Mouse (Mus musculus): ENCODE measurements around the gene Galntl5.
"Not testable (repeated sequence)": the region's sequence is repeated elsewhere in the genome, so short reads cannot be mapped to it uniquely, and the experiment has no call there.

Gene Galntl5

GRCm38 (mm10) chr5:25181004-25181531 lies at the start of gene Galntl5:
TSS of gene Galntl5 (plus strand) at chr5:25181460.
- no peak for DNase-seq (ENCODE audit: low spot score in 2 of 2)

GRCm38 (mm10) chr5:25146705-25147104 lies 34.6 kb upstream of the Galntl5 start:
- DNase-seq (ENCODE audit: low spot score in 2 of 2) = no peak

DNA sequence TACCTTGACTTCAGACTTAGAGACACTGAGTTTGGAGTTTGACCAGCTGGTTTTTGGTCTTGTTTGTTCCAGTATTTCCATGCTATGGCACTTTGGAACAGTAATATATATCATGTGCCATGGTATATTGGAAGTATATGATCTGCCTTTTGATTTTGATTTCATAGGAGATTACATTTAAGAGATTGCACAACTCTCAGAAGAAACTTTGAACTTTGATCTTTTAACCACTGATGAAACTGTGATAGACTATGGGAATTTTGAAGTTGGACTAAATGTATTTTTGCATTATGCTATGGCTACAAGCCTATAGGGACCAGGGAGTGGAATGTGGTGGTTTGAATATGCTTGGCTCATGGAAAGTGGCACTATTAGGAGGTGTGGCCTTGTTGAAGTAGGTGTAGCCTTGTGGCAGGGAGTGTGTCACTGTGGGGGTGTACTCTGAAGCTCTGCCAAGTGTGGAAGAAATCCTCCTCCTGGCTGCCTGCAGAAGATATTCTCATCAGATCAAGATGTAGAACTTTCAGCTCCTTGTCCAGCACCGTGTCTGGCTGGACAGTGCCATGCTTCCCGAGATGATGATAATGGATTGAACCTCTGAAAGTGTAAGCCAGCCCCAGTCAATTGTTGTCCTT lies 31.8 kb upstream of the Galntl5 start:
- no peak for DNase-seq (ENCODE audit: low spot score in 2 of 2)

DNA sequence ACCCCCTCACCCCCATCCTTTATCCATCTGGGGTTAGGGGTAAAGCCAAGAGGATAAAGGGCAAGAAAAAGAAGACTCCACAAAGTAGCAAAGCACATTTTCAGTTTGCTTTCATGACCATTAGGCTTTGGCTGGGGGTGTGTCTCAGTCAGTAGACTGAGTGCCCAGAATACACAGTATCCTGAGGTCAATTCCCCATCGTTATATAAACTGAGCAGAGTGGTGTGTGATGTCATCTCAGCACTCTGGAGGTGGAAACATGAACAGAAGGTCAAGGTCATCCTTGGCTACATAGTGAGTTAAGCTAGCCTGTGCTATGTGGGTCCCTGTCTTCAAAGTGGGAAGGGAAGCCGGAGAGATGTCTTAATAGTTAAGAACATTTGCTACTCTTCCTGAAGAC lies 27.8 kb upstream of the Galntl5 start:
- no peak for DNase-seq (ENCODE audit: low spot score in 2 of 2)

- DNase-seq (ENCODE audit: low spot score in 2 of 2) = no peak
Observed at GRCm38 (mm10) chr5:25153996-25154395, 27.3 kb upstream of the Galntl5 start.

DNA sequence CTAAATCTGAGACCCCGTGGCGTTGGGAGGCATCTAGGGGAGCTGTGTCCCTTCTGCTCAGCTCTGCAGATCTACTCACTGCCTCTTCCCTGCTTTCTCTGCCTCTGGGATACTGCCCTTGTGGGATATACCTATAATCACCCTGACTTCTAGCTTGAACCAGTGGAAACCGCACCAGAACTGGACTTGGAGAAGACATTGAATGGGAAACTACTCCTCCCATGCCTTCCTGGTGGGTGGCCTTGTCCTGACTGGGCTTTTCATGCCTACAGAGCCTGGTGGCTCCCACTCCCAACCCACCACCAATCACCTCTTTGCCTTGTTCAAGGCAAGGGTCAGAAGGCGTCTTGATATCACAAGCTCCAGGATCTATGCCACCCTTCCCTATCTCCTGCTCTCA lies 26.4 kb upstream of the Galntl5 start:
- DNase-seq (ENCODE audit: low spot score in 2 of 2) = no peak

DNA sequence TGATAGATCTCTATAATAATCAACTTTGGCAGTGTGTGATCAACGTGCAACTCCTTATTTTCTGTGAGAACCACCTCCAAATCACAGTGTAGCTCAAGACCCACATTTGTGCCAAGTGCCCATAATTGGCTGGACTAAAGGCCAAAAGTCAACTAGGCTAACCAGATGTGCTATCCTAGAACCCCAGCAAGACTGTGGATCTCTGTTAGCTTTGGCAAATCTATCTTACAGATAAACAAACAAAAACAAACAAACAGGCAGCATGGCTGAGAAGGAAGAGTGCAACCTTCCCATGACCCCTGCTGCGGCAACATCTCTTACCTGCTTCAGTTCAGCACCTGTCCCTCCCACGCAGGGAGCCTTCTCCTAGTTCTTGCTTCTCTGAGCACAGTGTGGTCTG lies 25.9 kb upstream of the Galntl5 start:
- DNase-seq (ENCODE audit: low spot score in 2 of 2) = no peak

- no peak for DNase-seq (ENCODE audit: low spot score in 2 of 2)
Observed at GRCm38 (mm10) chr5:25157136-25157535, 24.1 kb upstream of the Galntl5 start.

- no peak for DNase-seq (ENCODE audit: low spot score in 2 of 2)
Observed at GRCm38 (mm10) chr5:25160515-25160914, 20.7 kb upstream of the Galntl5 start.

DNA sequence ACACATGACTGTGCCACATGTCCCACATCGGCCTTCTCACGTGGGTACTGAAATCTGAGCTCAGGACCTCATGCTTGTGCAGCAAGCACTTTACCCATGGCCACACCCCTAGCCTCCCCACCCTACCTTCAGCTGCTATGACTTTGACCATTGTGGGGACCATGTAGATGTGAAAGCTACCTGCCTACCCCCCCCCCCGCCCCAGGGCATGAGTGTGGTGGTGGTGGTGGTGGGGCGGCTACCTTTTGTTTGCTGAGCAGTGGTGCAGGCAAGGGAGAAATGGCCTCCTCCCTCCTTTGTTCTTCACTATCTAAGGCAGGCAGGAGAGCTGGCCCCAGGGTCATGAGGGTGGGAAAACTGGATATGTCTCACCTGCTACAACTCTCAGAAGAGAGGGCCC lies 18.3 kb upstream of the Galntl5 start:
- DNase-seq (ENCODE audit: low spot score in 2 of 2) = no peak

- no peak for DNase-seq (ENCODE audit: low spot score in 2 of 2)
Observed at GRCm38 (mm10) chr5:25163938-25164337, 17.3 kb upstream of the Galntl5 start.

DNA sequence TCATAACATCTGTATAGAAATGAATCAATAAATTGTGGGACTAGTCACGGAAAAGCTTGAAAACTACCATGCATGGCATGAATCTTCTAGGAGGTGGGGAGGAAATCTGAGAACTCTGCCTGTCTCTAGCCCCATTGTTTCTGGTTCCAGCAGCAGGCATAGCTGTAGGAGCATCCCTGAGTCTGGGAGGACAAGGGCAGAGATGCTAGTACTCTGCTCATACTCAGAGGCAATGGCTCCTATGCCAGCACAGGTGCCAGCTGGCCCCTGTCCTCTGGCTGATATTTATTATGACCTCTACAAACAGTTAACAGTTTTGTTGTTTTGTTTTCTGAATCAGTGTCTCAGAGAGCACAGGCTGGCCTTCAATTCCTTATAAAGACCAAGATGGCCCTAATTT lies 16.9 kb upstream of the Galntl5 start:
- no peak for DNase-seq (ENCODE audit: low spot score in 2 of 2)

DNA sequence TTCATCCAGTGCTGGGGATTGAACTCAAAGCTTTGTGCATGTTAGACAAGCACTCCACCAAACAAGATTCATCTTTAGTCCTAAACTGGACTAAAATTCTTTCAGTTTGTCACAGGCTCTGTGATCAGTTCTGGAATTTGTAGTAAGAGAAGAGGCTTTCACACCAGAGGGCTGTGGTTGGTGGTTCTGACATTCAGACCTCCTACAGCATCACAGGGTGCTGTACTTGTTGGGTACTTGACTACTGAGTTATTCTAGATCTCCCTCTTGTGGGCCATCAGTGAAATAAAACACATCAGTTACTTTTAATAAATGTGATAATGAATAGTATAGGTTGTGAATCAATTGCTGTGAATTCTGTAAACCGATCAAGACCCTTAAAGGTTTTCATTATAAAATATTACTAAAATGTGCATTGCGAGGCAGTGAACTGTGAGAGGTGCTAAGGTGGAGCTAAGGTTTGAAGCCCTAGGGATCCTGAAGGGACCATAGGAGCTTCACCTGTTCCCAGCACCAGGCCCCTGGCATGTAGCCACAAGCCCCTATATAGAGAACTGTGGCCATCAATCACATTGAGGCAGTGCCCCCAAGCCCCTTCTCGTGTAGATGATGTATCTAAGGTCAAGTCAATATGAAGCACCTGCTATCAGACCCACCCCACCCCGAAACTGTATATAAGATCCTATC lies 16.0 kb upstream of the Galntl5 start:
- DNase-seq (ENCODE audit: low spot score in 2 of 2) = no peak

- no peak for DNase-seq (ENCODE audit: low spot score in 2 of 2)
Observed at GRCm38 (mm10) chr5:25165789-25166135, 15.5 kb upstream of the Galntl5 start.

- DNase-seq (ENCODE audit: low spot score in 2 of 2) = no peak
Observed at GRCm38 (mm10) chr5:25166665-25167064, 14.6 kb upstream of the Galntl5 start.

DNA sequence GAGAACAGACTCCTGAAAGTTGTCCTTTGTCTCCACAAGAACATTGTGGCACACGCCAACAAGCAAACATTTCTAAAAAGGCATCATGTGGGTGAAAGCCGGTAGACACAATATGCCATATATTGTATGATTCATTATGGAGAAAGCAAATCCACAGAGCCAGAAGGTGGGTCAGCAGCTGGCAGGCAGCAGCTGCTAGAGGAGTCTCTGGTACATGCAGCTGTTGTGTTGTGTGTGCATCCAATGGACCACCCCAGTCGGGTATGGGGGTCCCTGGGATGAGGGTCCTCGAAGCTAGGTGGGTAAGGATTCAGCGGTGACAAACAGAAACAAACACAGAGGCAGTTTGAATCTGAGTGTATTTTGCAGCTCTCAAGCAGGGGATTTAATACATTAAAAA lies 3.3 kb upstream of the Galntl5 start:
- DNase-seq (ENCODE audit: low spot score in 2 of 2) = not testable (repeated sequence)

DNA sequence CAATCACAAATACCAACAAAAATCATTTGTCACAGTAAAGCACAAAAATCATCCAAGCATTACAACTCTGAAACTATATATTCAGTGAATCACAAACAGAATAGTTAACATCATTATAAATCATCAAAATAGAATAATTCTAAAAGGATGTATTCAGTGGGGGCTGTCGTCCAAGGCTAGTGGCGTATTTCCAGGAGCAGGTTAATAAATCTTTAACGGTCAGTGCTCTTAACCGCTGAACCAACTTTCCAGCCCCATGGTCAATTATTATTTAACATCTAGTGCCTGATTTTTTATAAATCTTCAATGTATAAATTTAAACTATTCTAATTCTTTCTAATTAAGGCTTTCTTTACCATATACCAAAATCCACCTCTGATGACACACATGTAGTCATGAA lies 2.7 kb upstream of the Galntl5 start:
- not testable (repeated sequence) for DNase-seq (ENCODE audit: low spot score in 2 of 2)

GRCm38 (mm10) chr5:25179284-25179683 lies 2.0 kb upstream of the Galntl5 start:
- DNase-seq (ENCODE audit: low spot score in 2 of 2) = no peak

DNA sequence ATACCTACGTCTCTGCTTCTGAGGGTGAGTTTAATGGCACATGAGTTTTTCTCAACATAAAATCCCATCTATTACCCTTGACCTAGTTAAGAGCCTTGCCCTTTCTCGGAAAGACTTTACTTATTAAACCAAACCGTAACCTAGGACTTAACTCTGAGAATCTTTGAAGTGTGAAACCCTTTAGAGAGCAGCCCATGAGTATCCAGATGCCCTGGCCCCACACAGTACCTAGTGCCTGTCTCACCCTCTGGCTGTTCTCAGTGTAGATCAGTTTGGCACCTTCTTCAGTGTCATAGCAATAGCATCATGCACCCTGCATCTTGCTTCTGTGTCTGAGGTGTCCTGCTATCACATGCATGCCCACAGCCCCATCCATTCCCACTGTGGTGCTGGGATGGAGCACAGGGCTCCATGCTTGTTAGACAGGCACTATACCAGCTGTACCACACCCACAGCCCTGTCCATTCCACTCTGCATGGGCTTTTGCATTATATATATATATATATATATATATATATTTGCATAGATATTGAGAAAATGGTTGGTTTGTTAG lies 1.2 kb upstream of the Galntl5 start:
- no peak for DNase-seq (ENCODE audit: low spot score in 2 of 2)

DNA sequence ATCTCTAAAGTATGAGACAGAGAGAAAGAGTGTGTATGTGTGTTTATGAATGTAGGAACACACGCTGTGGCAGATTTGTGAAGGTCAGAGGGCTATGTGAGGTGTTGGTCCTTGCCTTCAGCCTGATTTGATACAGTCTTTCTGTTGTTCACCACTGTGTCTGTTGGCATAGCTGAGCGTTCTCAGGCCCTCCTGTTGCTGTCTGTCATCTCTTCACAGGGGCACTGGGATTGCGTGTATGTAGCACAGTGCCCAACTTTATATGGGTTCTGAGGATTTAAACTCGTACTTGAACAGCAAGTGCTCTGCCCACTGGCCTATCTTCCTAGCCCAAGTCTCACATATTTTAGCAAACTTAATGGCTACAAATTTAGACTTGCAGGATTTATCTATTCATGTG lies 2.3 kb downstream of the Galntl5 start:
- DNase-seq (ENCODE audit: low spot score in 2 of 2) = no peak

GRCm38 (mm10) chr5:25184594-25184993 lies 3.3 kb downstream of the Galntl5 start:
- no peak for DNase-seq (ENCODE audit: low spot score in 2 of 2)

DNA sequence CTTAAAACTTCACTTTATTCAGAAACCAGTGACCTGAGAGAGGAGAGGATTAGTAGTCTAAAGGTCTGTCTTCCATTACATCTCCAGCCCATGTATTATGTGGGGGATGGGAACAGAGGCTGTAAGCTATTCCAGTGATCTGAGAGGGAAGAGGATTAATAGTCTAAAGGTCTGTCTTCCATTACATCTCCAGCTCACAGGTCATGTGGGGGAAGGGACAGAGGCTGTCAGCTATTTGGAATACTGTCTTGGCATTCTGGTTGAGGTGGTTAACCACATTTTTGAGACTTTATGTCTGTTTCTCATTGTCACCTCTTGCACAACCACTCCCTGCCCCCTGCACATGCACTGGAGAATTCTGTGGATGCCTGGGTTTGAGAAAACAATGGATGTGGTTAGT lies 6.5 kb downstream of the Galntl5 start:
- DNase-seq (ENCODE audit: low spot score in 2 of 2) = no peak

DNA sequence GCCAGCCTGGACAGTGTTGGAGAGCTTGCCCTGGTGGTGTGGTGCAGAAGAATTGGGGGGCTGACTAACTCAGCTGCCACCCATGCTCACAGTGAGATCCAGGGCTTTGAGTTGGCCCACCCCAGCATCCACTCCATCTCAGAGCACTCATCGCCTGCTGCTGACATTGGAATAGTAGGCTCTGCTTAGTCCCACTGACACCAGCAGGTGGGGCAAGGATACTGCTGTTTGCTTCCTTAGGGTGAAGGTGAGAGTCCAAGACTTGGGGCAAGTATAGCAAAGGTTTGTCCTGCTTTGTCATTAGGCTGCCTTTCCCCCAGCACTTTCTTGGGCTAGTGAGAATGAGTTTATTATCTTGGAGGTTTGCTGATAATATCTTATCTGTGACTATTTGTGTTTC lies 7.5 kb downstream of the Galntl5 start:
- DNase-seq (ENCODE audit: low spot score in 2 of 2) = no peak
